Mouse (Mus musculus): ENCODE results near the gene Taar7d. TPM values are rescaled to one million over a fixed set of nuclear protein-coding genes. Genes with fewer than 3 reads are reported as not detected.
A peak's percentile ranks its signal among the peaks of the same experiment; 100 is the strongest.
"Not testable (repeated sequence)": the region's sequence is repeated elsewhere in the genome, so short reads cannot be mapped to it uniquely, and the experiment has no call there.

Taar7d gene
- total RNA-seq (2015) (not detected in 2 replicates), total RNA-seq (2017) (not detected in 2 replicates)

DNA sequence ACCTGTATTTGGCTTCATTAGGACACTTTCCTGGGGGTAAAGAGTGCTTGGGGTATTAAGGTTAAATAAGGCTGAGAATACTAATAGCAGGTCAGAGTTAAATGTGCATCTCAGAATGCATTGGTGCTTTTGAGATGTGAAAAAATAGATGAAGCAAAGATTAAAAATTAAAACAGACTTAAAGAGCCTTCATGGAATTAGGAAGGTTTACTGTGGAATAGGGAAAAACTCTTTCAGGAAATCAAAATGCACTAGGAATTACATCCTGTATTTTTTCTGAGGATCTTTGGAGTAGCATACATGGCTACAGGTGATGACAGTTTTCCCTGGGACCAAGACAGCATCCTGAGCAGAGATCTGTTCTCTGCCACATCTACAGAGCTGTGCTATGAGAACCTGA is at the start of gene Taar7d:
Taar7d (plus strand) TSS at position 301 of the 400 bp plus-strand sequence.
- ATAC-seq (ENCODE audit: poor library complexity, severe bottlenecking), result no peak

DNA sequence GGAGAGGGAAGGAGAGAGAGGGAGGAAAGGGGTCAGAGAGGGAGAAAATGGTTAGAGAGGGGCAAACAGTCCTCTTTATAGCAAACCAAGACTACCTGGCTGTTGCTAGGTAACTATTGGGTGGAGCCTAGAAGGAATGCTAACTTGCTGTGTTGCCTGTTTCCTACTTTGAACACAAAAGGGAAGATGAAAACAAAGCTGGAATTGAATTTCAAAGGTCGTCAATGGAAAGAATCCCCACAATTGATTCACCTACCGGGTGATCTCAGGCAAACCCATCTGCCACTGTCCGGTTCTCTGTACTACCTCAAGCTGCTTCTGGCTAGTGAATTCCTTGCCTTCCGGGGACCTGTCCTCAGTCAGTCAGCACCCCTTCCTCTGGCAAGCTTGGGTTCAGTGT is 49.1 kb upstream of the Taar7d start:
- ATAC-seq (ENCODE audit: poor library complexity, severe bottlenecking), result no peak

DNA sequence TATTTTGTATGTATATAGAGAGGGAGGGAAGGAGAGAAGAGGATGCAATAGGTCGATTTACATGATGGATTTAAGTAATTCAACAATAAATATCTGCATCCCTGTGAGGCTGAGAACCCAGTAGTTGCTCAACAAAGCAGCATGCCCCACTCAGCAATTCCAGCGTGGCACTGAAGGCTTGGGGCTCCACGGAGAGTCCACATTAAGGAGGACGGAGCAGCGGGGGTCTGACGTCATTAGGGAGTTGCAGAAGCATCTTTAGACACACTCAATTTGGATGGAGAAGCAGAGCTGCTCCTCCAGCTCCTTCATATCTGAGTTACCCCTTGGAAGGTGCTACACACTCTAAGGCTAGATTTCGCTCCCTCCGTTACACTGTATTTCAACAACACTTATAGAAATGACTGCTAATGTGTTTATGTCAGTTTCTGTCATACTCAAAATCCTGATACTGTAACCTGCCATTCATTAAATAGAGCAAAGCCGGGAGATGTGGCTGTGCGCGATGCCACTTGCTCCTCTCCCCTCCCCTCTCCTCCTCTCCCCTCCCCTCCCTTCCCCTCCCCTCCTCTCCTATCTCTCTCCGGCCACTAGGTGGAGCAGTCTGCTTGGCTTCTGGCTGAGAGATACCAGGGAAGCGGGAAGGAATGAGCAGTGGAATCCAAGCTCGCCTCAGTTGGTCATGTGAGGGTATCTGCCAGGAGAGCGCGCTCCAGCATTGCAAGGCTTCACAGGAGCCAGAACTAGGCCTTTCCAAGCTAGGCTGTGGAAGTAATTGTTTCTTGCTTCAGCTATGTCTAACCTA is 47.9 kb upstream of the Taar7d start:
- ATAC-seq (ENCODE audit: poor library complexity, severe bottlenecking), result peak; percentile 71

DNA sequence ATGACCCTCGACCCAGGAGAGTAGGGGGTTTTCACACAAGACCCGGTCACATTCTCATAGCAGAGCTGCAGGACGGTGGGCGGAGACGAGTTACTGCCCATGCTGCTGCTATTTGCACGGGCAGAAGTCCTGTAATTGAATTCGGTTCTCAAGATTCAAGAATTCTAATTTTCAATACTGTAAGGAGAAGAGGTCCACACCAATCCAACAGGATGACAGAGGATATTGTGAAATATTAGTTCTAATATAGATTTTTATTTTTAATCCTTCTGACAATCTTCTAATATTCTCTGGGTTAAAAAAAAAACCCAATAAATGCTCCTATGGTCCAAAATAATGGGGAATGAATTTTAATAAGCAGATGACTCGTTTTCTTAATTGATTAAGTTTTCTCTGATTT is 41.5 kb upstream of the Taar7d start, which contains the start of gene Taar6:
Taar6 (minus strand) TSS at position 101 of the 400 bp plus-strand sequence.
- no peak for ATAC-seq (ENCODE audit: poor library complexity, severe bottlenecking)

DNA sequence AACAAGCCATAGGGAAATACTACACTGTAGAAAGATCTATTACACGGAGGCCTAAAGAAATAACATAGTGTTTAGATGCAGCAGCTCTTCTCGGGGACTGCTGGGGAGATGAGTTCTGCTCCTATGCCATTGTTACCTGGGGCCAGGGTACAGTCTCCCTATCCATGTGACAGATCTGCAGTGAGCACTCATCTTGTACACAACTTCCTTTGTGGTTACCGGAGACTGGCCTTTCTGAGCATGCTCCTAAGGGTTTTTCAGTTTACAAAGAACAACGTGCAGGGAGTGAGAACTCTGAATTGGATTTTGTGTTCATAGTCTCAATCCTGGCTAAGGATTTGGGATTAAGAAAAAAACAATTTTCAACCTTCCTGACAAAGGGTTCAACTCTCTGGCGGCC is 40.6 kb upstream of the Taar7d start:
- ATAC-seq (ENCODE audit: poor library complexity, severe bottlenecking), result no peak

DNA sequence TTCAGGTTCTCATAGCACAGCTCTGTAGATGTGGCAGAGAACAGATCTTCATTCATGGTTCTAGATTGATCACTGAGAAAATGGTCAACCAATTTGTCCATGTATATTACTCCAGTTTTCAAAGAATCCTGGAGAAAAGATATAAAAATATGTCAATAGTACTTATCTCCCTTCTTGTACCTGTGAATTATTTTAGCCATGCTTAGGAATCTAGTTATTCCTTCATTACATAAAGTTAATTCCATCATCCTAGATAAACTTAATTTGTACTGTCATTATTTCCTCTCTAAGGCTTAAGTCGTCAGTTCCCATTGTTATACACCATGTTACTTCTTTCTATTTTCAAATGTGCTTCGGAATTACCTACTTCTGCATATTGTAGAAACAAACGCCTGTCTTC is 33.6 kb upstream of the Taar7d start, which contains the start of gene Taar7a:
Taar7a (minus strand) TSS at position 101 of the 400 bp plus-strand sequence.
- no peak for ATAC-seq (ENCODE audit: poor library complexity, severe bottlenecking)

DNA sequence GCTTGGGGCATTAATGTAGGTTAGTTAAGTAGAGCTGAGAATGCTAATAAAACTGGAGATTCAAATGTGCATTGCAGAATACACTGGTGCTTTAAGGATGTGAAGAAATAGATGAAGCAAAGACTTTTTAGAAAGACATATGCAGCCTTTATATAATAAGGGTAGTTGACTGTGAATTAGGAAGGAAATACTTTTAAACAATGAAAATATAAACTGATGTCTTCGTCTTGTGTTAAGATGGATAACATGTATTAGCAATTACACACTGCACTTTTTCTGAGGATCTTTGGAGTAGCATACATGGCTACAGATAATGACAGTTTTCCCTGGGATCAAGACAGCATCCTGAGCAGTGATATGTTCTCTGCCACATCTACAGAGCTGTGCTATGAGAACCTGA is 27.4 kb upstream of the Taar7d start, which contains the start of gene Taar7b:
Taar7b (plus strand) TSS at position 301 of the 400 bp plus-strand sequence.
- no peak for ATAC-seq (ENCODE audit: poor library complexity, severe bottlenecking)

DNA sequence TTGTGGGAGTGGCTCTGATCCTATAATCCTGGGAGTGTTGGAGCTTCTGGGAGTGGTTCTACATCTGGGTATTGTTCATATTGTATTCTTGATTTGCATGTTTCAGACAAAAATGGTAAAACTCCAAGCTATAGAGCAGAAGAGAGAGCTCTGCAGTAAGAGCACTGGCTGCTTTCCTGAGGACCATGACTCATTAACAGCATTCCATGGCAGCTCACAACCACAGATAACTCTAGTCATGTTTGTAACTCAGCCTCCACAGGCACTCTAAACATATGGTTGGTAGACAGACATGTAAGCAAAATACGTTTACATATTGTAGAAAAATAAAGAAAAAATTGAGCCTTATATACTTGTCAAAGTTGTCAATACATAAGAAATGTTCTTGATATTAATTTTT is 20.6 kb upstream of the Taar7d start:
- ATAC-seq (ENCODE audit: poor library complexity, severe bottlenecking), result no peak

DNA sequence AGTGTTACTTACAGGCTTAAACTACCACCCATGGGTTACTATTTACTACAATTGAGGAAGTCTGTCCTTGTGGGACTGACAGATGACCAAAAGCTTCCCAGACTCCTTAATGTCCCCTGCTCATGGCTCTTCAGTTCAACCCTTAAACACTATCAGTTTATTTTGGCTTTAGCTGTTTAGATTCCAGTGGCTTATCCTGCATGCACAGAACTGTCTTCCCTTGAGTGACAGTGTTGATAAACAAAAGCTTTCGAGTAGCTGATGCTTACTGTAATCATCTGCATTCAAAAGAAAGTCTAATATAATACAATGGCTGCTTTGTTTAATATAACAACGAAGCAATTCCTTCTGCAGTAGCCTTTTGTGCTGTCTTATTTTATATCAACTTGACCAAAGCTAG is 20.0 kb upstream of the Taar7d start:
- no peak for ATAC-seq (ENCODE audit: poor library complexity, severe bottlenecking)

DNA sequence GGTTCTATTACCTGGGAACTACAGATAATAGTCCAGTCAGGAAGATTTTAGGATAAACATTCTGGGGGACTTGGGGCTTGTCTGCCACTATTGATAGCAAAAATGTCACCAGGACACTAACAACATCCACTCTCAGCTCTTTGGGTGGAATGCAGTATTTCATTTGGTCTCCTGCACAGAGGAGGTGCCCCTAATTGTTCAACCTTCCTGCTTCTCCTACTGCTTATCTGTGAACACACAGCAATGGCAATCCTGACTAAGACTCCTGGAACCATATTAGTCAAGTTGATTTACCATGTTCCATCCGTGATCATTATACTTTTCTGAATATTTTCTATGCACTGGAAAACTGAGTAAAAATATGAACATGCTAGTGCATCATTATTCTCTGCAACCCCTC is 18.9 kb upstream of the Taar7d start:
- ATAC-seq (ENCODE audit: poor library complexity, severe bottlenecking), result no peak

DNA sequence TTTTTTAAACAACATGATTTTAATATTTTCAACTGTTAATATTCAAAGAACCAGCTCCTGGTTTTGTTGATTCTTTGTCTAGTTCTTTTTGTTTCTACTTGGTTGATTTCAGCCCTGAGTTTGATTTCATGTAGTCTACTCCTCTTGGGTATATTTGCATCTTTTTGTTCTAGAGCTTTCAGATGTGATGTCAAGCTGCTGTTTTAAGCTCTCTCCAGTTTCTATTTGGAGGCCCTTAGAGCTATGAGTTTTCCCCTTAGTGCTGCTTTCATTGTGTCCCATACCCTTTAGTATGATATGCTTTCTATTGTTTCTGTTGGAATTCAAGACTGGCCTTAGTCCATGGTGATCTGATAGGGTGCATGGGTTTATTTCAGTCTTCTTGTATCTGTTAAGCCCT is 4.3 kb downstream of the Taar7d start:
- no peak for ATAC-seq (ENCODE audit: poor library complexity, severe bottlenecking)

DNA sequence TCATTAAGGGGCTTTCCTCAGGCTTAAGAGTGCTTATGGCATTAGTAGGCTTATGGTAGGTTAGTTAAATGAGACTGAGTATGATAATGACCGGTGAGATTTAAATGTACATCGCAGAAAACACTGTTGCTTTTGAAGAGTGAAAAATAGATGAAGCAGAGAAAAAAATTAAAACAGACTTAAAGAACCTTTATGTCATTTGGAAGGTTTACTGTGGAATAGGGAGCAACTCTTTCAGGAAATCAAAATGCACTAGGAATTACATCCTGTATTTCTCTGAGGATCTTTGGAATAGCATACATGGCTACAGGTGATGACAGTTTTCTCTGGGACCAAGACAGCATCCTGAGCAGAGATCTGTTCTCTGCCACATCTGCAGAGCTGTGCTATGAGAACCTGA is 10.3 kb downstream of the Taar7d start, which contains the start of gene Taar7e:
Taar7e (plus strand) TSS at position 301 of the 400 bp plus-strand sequence.
- ATAC-seq (ENCODE audit: poor library complexity, severe bottlenecking), result no peak

DNA sequence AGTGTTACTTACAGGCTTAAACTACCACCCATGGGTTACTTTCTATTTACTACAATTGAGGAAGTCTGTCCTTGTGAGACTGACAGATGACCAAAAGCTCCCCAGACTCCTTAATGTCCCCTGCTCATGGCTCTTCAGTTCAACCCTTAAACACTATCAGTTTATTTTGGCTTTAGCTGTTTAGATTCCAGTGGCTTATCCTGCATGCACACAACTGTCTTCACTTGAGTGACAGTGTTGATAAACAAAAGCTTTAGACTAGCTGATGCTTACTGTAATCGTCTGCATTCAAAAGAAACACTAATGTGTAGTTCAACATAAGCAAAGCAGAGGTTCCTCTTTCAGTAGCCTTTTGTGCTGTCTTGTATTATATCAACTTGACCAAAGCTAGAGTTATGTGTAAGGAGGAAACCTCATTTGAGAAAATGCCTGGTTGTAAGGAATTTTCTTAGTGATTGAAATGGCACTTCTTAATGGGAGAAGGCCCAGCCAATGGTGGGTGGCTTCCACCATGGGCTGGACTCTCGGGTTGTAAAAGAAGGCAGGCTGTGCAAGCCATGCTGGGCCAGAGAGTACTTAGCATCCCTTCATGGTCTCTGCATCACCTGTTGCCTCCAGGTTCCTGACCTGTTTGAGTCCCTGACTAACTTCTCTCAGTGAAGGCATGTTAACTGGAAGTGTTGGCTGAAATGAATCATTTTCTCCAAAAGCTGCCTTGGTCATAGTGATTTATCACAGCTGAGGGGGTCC is 13.3 kb downstream of the Taar7d start:
- ATAC-seq (ENCODE audit: poor library complexity, severe bottlenecking), result peak; percentile 30; the same call in 1 of the 2 replicates

DNA sequence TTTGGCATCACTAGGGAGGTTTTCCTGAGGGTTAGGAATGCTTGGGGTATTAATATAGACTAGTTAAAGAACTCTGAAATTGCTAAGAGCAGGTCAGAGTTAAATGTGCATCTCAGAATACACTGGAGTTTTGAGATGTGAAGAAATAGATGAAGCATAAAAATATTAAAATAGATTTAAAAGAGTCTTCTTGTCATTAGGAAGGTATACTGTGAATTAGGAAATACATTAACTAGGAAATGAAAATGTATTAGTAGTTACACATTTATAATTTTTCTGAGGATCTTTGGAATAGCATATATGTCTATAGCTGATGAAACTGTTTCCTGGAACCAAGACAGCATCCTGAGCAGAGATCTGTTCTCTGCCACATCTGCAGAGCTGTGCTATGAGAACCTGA is 22.2 kb downstream of the Taar7d start, which contains the start of gene Taar7f:
Taar7f (plus strand) TSS at position 301 of the 400 bp plus-strand sequence.
- no peak for ATAC-seq (ENCODE audit: poor library complexity, severe bottlenecking)

DNA sequence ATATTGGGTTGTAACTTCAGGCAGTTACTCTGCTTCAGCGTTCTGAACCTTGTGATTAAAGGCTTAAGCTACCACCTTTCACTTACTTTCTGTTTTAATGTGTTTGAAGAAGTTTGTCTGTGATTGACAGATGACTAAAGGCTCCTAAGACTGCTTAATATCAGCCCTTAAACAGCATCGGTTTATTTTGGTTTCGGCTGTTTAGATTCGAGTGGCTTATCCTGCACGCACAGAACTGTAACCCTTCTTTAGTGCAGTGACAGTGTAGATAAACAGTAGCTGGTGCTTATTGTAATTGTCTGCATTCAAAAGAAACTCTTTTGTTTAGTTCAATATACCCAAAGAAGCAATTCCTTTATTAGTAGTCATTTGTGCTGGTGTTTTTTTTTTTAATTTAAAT is 25.0 kb downstream of the Taar7d start:
- ATAC-seq (ENCODE audit: poor library complexity, severe bottlenecking), result no peak

DNA sequence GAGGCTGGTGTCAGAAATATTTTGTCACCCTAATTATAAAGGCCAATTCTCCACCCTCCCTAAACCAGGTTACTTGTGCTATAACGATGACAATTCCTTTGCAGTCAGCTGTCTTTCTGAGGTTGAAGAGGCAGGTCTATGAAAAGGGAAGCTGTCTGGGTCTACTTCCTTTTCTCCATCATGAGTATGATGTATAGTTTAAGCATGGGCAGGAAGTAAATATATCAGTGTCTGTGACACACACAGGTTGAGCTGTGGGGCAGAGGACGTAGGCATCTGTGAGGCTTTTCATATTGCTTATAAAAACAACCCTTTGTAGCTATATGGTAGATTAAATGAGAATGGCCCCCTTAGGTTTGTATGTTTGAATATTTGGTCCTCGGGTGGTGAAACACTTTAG is 32.0 kb downstream of the Taar7d start:
- peak; percentile 78 for ATAC-seq (ENCODE audit: poor library complexity, severe bottlenecking)

DNA sequence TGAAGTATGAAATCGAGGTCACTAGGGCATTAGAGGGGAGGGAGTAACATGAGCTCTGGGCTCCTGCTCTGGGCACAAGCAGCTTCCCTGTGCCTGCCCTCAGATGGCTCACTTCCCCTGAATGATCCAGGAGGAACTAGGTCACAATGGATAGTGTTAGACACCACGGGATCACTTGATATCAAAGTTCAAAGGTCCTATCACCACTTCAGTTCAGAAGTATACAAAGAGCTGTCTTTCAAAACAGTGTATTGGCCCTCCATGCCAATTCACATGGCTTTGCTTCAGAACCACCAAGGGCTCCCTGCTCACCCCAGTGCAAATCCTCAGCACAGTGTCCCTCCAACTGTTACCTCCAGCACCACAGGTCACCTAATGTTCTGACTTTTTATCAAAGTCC is 47.7 kb downstream of the Taar7d start:
- not testable (repeated sequence) for ATAC-seq (ENCODE audit: poor library complexity, severe bottlenecking)

DNA sequence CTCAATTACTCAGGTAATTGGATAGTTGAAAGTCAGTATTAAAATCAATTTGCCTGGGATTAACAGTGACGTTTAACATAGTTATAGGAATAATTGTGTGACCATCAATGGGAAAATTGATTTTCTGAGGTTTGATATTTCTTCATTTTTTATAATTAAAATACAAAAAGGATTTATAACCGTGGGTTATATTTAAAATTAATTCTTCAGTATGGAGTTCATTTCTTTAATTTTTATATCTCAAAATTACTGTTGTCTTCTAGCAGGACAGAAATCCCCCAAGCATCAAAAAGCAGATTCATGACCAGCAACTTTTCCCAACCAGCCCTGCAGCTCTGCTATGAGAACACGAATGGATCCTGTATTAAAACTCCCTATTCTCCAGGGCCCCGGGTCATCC is 49.2 kb downstream of the Taar7d start, which contains the start of gene Taar8a:
Taar8a (plus strand) TSS at position 301 of the 400 bp plus-strand sequence.
- ATAC-seq (ENCODE audit: poor library complexity, severe bottlenecking), result not testable (repeated sequence)

Data from megakaryocyte, adult 5-6 weeks (primary cell).